Mouse (Mus musculus): Measurements from ENCODE around the gene Cd82.

The Cd82 gene

GRCm38 (mm10) chr2:93466314-93466713 is 3.4 kb upstream of the Cd82 start:
- DNase-seq (ENCODE audit: low spot score): no peak

DNA sequence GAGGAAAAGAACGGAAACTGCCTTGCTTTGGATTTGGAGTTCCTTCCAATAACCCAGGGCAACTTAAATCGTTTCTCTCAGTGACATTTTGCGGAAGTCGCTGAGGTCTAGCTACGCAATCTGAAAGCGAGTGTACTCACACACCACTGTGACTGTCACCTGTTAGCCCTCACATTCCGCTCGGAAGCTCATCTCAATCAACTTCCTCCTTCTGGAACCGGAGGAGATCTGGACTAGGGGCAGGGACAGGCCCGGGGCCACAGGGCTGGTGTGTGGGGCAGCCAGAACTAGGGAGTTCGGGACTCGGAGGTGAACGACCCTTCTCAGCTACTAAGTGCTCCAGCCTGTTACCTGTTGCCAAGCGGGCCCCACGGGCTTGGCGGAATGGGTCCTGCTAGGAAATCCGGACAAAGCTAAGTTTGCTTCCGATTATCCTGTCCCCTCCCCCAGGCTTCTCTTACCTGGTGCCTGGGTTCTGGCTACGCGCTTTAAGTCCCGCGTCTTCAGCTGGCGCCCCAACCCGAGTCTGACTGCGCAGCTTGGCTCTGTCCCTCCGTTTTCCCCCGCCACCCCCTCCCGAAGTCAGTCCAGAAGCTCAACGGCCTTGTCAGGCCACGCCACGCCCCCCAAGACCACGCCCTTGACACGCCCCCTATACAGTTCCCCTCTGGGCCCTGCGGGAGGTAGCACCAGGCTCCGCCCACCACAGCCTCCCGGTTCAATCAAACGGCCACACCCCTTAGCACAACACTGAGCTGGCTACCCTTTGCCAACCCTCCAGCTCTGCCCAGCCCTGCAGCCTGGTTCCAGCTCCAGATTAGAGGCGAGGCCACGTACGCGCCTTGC is 848 bp downstream of the Cd82 start:
- DNase-seq (ENCODE audit: low spot score): peak; percentile 73

DNA sequence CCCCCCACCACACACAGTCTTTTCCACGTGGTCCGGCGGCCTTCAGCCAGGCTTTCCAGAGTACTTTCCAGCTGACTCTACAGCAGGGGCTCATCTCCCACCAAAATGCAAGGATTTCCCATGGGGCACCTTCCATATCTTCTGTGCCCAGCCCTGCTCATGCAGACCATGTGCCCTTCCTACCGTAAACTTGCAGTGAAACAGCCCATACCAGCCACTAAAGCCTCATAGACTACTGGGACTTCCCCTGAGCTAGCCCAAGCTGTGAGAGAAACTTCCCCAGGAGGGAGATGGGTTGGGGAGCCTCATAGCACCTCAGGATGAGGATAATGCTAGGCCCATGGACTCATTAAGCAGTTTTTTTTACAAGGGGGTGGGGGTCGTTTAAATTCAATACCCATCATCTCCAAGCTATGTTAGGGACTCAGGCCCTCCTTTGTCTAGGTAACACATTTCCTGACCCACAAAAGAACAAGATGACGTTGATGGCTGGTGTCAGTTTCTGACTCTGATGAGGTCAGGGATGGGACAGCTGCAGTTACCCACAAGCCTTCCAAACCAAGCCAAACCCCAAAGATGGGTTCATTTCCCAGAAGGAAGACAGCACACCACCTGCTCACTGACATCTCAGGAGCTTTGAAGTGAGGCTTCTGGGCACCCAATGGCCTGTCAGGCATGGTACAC is 2.0 kb downstream of the Cd82 start:
- no peak for DNase-seq (ENCODE audit: low spot score)

DNA sequence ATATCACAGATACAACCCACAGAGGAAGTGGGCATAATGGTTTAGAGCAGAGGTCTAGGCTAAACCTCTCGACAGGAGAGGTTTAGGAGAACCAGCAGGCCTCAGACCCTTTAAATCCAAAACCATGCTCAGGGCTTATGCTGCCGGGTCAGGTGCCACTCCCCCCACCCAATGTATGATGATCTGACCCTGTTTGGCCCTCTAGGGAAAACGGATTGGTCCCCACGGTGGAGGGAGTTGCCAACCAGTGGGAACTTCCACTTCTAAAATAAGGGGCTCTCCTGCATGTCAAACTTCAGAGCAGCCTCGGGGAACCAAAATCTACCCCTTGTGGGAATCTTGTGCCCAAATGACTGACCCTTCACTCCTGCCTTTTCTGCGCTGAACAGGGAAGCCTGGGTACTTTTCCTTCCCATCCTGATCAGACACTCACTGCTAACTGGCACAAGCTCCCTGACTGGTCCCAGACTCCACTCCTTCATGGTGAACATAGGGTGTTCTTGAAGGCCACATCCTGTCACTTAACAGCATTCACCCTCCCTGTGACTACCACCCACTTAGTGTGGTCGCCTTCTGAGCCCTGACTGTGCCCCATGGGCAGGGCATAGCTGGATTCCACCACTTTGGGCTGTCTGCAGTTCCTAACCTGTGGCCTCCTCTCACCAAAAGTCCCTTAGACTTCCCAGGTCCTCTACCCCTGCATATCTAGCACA is 3.6 kb downstream of the Cd82 start:
- DNase-seq (ENCODE audit: low spot score): no peak

- DNase-seq (ENCODE audit: low spot score): no peak
Measured at GRCm38 (mm10) chr2:93458332-93459207, 4.4 kb downstream of the Cd82 start.

DNA sequence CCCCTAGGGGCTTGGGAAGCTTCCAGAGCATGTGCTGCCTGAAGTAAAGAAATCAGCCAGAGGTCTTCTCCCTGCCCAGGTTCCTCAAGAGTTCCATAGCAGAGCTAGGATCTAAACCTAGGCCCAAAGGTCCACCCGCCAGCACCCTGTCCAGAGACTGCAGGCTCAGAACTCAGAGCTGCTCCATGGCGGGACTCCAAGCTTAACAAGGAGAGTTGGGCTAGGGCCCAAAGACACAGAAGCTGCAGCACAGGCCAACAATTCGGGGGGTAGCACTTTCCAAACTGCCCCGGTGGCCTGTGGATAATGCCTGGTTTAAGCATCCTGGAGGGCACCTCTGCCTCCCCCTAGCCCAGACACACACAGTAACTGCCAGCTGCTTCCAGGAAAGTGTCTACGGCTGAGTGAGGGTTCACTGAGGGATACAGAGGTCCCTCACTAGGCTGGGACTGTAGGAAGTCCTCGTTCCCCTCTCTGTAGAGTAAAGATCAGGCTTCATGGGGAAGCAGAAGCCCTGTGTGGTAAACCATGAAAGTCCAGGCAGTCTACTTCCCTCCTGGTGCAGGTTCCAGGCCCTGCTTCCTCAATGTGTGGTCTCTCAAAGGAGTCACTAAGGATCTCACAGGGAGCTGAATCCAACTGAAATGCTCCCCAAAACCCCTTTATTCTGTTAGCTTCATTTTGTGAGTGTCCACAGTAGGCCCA is 5.4 kb downstream of the Cd82 start:
- DNase-seq (ENCODE audit: low spot score): no peak

DNA sequence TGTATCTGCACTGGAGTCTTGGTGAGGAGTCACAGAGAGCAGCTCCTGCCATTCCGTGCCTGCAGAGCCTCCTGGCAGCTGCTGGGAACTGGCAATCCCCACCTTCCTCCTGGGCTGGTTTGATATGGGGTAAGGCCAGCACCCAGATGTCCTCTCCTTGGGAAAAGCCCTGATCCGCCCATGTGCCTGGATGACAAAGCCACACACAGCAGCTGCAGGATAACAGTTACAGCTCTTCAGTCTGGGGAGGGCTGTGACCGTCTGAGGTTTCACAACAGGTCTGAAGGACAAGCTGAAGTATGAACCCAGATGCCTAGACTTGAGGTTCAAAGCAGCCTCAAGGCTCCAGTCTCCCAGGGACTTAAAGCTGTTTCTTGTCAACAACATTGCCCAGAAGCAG is 6.8 kb downstream of the Cd82 start:
- no peak for DNase-seq (ENCODE audit: low spot score)

DNA sequence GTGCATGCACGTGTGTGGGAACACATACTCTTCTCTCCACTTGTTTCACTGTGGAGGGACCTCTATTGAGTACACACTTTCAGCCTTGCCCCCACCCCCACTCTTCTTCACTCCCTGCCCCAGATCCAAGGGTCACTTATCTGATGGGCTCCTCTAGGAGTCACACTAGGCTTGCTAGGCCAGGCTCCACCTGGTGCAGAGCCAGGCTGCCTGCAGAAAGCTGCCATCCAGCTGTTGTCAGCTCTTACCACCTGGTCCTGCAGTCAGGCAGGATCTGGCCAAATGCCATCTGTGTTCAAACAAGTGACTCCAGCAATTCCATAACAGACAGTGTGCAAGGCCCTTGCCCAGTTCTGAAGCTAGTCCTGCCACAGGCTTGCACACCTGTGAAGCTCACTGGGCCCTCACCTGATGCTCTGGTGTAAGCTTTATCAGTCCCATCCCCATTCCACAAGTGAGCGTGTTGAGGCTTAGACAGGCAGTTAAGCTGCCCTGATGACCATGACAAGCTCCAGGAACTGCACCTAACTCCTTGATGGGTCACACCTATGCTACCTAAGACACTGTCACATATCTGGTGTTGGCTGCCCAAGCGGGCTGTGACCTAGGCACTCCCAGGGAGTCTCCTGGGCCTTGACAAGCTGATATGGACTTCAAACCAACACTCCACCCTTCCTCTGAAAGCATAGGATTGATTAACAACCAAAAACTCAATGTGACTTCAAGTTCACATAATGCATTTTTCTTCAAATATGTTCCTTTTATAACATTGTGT is 7.9 kb downstream of the Cd82 start:
- DNase-seq (ENCODE audit: low spot score): no peak

DNA sequence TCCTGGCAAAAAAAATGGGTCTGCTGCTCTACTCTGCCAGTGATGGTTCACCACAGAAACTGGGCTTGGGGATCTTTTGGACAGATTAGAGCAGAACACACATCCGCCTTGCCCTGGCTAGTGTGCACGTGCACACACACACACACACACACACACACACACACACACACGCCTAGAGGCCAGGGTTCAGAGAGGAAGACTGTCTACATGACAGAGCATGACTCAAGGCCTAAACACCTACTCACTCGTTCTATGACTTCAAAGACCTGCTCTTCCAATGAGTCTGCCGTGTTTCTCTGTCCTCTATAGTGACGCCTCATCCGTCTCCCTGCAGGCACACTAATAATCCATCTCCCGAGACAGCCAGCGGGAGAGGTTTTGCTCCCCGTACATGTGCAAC is 8.6 kb downstream of the Cd82 start:
- no peak for DNase-seq (ENCODE audit: low spot score)

DNA sequence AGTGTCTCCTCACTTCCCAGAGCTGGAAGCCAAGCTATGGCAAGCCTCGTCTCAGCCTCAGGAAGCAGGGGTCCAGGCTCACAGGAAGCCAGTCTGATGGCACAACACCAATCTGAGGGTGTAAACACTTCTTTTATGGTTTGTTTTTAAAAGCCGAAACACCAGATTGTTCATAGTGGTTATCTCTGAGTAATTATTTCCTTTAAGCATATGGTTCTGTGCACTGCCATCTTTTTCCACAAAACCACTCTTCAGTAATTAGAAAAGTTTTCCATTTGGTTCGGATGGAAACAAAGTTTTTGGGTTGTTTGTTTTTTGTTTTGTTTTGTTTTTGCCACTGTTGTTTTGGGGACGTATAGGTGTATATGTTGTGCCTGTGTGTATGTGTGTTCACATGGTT is 9.9 kb downstream of the Cd82 start:
- DNase-seq (ENCODE audit: low spot score): no peak

DNA sequence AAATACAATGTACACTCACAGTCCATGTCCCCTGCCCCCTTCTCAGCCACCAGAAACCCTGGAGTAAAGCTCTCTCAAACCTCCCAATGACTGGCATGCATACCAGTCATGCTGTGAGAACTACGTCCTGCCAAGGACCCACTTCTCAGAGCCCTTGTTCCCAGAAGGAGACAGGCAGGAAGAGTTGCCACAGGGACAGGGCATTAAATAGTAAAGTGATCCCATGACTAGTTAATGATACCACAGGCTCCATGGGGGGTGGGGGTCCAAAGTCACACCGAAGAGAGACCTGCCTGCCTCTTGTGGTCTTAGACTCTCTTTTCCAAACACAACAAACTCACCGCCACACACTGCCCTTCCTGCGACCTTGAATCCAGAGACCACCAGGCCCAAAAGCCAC is 10.4 kb downstream of the Cd82 start:
- DNase-seq (ENCODE audit: low spot score): no peak

GRCm38 (mm10) chr2:93452057-93452456 is 10.9 kb downstream of the Cd82 start:
- no peak for DNase-seq (ENCODE audit: low spot score)

DNA sequence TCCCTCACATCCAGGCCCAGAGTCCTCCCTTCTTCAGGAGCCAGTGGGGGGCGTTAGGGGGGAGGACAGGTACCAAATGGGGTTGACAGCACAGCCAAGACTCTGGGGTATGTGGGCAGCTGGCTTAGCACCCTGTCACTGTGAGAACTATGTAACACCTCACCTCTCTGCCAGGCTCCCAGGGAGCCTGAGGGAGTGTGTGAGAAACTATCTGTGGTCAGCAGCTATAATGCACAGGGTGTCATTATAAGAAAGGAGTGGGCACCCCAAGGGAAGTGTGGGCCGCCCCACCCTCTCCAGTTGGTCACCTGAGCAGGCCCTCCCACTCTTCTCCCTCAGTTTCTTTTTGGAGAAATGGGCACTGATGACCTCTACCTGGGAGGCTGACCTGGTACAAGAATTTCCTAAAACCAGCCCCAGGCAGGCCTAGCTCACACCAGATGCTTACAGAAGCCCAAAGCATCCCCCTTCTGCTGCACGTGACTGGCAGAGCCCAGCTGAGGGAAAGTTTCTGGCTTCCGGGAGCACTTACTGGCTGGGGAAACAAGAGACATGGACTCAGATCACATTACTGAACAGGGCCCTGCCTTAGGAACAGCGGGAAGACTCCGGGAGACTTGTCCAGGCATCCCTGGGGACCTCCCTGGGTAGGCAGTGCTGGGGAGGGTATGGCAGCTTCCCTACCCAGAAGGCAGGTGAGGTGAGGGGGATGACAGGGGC is 11.6 kb downstream of the Cd82 start:
- DNase-seq (ENCODE audit: low spot score): no peak

DNA sequence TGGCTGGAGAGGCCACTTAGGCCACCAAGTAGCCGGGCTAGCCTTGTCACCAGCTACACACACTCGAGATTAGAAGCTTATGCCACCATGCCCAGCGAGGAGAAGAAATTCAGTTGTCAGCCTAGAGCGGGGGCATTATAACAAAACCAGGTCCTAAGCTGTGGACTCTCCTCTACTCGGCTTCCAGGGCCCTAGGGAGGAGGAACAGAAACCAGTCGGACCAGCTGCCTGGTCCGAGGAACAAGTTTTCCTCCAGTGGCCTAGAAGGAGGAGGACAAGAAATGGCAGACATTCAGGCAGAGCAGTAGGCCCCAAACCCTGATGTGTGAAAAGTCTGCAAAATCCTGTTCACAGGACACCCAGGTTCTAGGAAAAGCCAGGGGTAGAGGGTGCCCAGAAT is 12.2 kb downstream of the Cd82 start:
- DNase-seq (ENCODE audit: low spot score): no peak

DNA sequence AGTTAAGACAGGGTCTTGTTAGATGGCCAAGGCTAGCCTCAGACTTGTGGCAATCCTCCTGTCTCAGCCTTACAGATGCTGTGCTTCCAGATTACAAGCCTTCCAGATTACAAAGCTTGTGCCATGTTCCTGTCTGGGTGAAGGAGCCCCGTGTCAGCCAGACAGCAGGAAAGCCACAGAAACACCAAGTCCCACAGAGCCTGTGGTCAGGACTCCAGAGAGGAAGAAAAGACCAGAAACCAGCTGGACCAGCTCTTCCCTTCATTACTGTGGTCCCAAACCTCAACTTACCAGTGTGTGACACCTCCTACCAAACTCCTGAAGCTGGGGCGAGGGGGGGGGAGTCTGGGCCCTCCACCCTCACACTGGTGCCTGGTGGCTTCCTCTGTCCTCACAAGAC is 13.3 kb downstream of the Cd82 start:
- no peak for DNase-seq (ENCODE audit: low spot score)

- DNase-seq (ENCODE audit: low spot score): no peak
Measured at GRCm38 (mm10) chr2:93448774-93449173, 14.2 kb downstream of the Cd82 start.

- no peak for DNase-seq (ENCODE audit: low spot score)
Measured at GRCm38 (mm10) chr2:93447500-93448249, 15.3 kb downstream of the Cd82 start.

GRCm38 (mm10) chr2:93446606-93447353 is 16.2 kb downstream of the Cd82 start:
- no peak for DNase-seq (ENCODE audit: low spot score)
